Mouse (Mus musculus) embryonic facial prominence, embryonic 13.5 days (tissue): ENCODE results near the gene Zfp36. TPM values are rescaled to one million over a fixed set of nuclear protein-coding genes. Genes with fewer than 3 reads are reported as not detected.

Experiments used
- ATAC-seq: fragments of 200-750 bp; cut with Nextera tagmentation; 2 replicates; pipeline ENCODE4 v1.8.0; 2017; ENCODE audit warnings: low read depth; ENCODE audit not compliant: insufficient number of reproducible peaks, insufficient read depth, low FRiP score, low TSS enrichment
- H3K27ac ChIP-seq: fragments of 300-500 bp; sonication (generic); 2 replicates; pipeline ENCODE4 v1.5.1; 2015; ENCODE audit warnings: moderate library complexity, mild to moderate bottlenecking, inconsistent platforms
- H3K27me3 ChIP-seq: fragments of 300-500 bp; sonication (generic); 2 replicates; pipeline ENCODE4 v1.6.1; 2015; ENCODE audit warnings: mild to moderate bottlenecking, inconsistent platforms
- H3K36me3 ChIP-seq: fragments of 300-500 bp; sonication (generic); 2 replicates; pipeline ENCODE4 v1.6.1; 2015; ENCODE audit warnings: mild to moderate bottlenecking, inconsistent platforms
- H3K4me1 ChIP-seq: fragments of 300-500 bp; sonication (generic); 2 replicates; pipeline ENCODE4 v1.6.1; 2015; ENCODE audit warnings: inconsistent platforms
- H3K4me2 ChIP-seq: fragments of 300-500 bp; sonication (generic); 2 replicates; pipeline ENCODE4 v1.6.1; 2015; ENCODE audit warnings: moderate library complexity, mild to moderate bottlenecking, inconsistent platforms
- H3K4me3 ChIP-seq: fragments of 300-500 bp; sonication (generic); 2 replicates; pipeline ENCODE4 v1.5.1; 2015; ENCODE audit warnings: mild to moderate bottlenecking, inconsistent platforms
- H3K9ac ChIP-seq: fragments of 300-500 bp; sonication (generic); 2 replicates; pipeline ENCODE4 v1.6.1; 2015; ENCODE audit warnings: mild to moderate bottlenecking, inconsistent platforms
- H3K9me3 ChIP-seq: fragments of 300-500 bp; sonication (generic); 2 replicates; pipeline ENCODE4 v1.6.1; 2016; ENCODE audit warnings: inconsistent platforms
- WGBS: fragments of 180-500 bp; shearing (Covaris S2); methylation state at CpG from one replicate; pipeline ENCODE4 v1.1.7; 2015; ENCODE audit warnings: mixed read lengths; 5-methylcytosine and 5-hydroxymethylcytosine counted together
- polyA plus RNA-seq: library from polyadenylated mRNA; unstranded; fragments of >200 nt; fragmentation: Nextera tagmentation; extraction: Ambion mirVana; gene quantifications from 2 replicates; pipeline ENCODE4 v1.2.1, GENCODE M21; 2015

Zfp36 gene
- polyA plus RNA-seq, 1 experiment from 2014 or later: 11.0 TPM

- Histone ChIP-seq H3K27me3 (no peaks in the 10 kb centered on the region), H3K9me3 (no peaks in the 10 kb centered on the region), H3K4me3 (no peak overlapping the region), H3K36me3 (peaks cover 91% of the 10 kb centered on the region), H3K4me1 (peaks cover 24% of the 10 kb centered on the region), H3K4me2 (no peak overlapping the region), H3K27ac (no peak overlapping the region; the same call in 1 of the 2 replicates), H3K9ac (no peak overlapping the region)
- ATAC-seq: no peak
- 88% methylated on average over 16 of the region's 16 CpGs for WGBS
These were observed 17.5 kb downstream of the Zfp36 start for GRCm38 (mm10) chr7:28362441-28363060.

GRCm38 (mm10) chr7:28361647-28362341, 18.3 kb downstream of the Zfp36 start:
- H3K4me1 ChIP-seq: peaks cover 32% of the 10 kb centered on the region
- H3K27ac ChIP-seq: peak overlapping the region; percentile 11; the same call in 1 of the 2 replicates
- H3K36me3 ChIP-seq: peaks cover 83% of the 10 kb centered on the region
- ATAC-seq: no peak
- H3K9ac ChIP-seq: no peak overlapping the region
- 93% methylated on average over 20 of the region's 20 CpGs for WGBS
- no peaks in the 10 kb centered on the region for H3K9me3 ChIP-seq
- no peaks in the 10 kb centered on the region for H3K27me3 ChIP-seq
- no peak overlapping the region for H3K4me2 ChIP-seq
- H3K4me3 ChIP-seq: no peak overlapping the region

- Histone ChIP-seq H3K4me2 (no peak overlapping the region), H3K4me3 (no peak overlapping the region), H3K36me3 (peaks cover 70% of the 10 kb centered on the region), H3K27ac (no peak overlapping the region), H3K27me3 (no peaks in the 10 kb centered on the region), H3K9me3 (no peaks in the 10 kb centered on the region), H3K4me1 (peaks cover 35% of the 10 kb centered on the region), H3K9ac (no peak overlapping the region)
- 95% methylated on average over 6 of the region's 6 CpGs for WGBS
- no peak for ATAC-seq
These were observed 19.8 kb downstream of the Zfp36 start for GRCm38 (mm10) chr7:28360291-28360690.

- H3K9me3 ChIP-seq: no peaks in the 10 kb centered on the region
- peaks cover 70% of the 10 kb centered on the region for H3K36me3 ChIP-seq
- H3K27ac ChIP-seq: no peak overlapping the region
- no peak overlapping the region for H3K4me3 ChIP-seq
- no peaks in the 10 kb centered on the region for H3K27me3 ChIP-seq
- 90% methylated on average over 10 of the region's 10 CpGs for WGBS
- no peak overlapping the region for H3K9ac ChIP-seq
- ATAC-seq: no peak
- peaks cover 35% of the 10 kb centered on the region for H3K4me1 ChIP-seq
- H3K4me2 ChIP-seq: no peak overlapping the region
These were observed 20.2 kb downstream of the Zfp36 start for GRCm38 (mm10) chr7:28359854-28360253.

- WGBS: 50% methylated on average over 7 of the region's 7 CpGs
- Histone ChIP-seq H3K4me3 (no peak overlapping the region), H3K27ac (peak overlapping the region; percentile 85), H3K27me3 (no peaks in the 10 kb centered on the region), H3K4me2 (peak overlapping the region; percentile 5; the same call in 1 of the 2 replicates), H3K9me3 (no peaks in the 10 kb centered on the region), H3K4me1 (peaks cover 35% of the 10 kb centered on the region), H3K36me3 (peaks cover 70% of the 10 kb centered on the region), H3K9ac (0 out of 2 replicates have a peak overlapping the region, but pooled peaks have one; percentile 21)
- ATAC-seq: no peak
These were observed 21.6 kb downstream of the Zfp36 start for GRCm38 (mm10) chr7:28358431-28358830.

GRCm38 (mm10) chr7:28357984-28358383, 22.1 kb downstream of the Zfp36 start:
- H3K4me1 ChIP-seq: peaks cover 35% of the 10 kb centered on the region
- peaks cover 70% of the 10 kb centered on the region for H3K36me3 ChIP-seq

GRCm38 (mm10) chr7:28356981-28357380, 23.1 kb downstream of the Zfp36 start:
- H3K27me3 ChIP-seq: no peaks in the 10 kb centered on the region
- peaks cover 65% of the 10 kb centered on the region for H3K36me3 ChIP-seq
- H3K27ac ChIP-seq: peak overlapping the region; percentile 85
- H3K9ac ChIP-seq: peak overlapping the region; percentile 51
- H3K4me2 ChIP-seq: peak overlapping the region; percentile 14; the same call in 1 of the 2 replicates
- no peaks in the 10 kb centered on the region for H3K9me3 ChIP-seq
- ATAC-seq: 0 out of 2 replicates have a peak, but pooled peaks have one; percentile 29
- peaks cover 38% of the 10 kb centered on the region for H3K4me1 ChIP-seq
- H3K4me3 ChIP-seq: no peak overlapping the region
- WGBS: 0% methylated on average over 5 of the region's 5 CpGs

More at GRCm38 (mm10) chr7:28357984-28358383, 22.1 kb downstream of the Zfp36 start:
- WGBS: 9% methylated on average over 5 of the region's 5 CpGs
- Histone ChIP-seq H3K27me3 (no peaks in the 10 kb centered on the region), H3K9me3 (no peaks in the 10 kb centered on the region), H3K4me2 (peak overlapping the region; percentile 5; the same call in 1 of the 2 replicates), H3K9ac (peak overlapping the region; percentile 17; the same call in 1 of the 2 replicates), H3K4me3 (no peak overlapping the region), H3K27ac (peak overlapping the region; percentile 85)
- no peak for ATAC-seq

GRCm38 (mm10) chr7:28355221-28355620, 24.8 kb downstream of the Zfp36 start:
- Histone ChIP-seq H3K9me3 (no peaks in the 10 kb centered on the region), H3K27me3 (no peaks in the 10 kb centered on the region), H3K4me2 (no peak overlapping the region), H3K36me3 (peaks cover 53% of the 10 kb centered on the region), H3K4me1 (peaks cover 45% of the 10 kb centered on the region), H3K9ac (no peak overlapping the region), H3K27ac (no peak overlapping the region), H3K4me3 (no peak overlapping the region)
- no peak for ATAC-seq
- WGBS: 84% methylated on average over 3 of the region's 3 CpGs

- ATAC-seq: no peak
- H3K4me1 ChIP-seq: peaks cover 46% of the 10 kb centered on the region
- H3K9ac ChIP-seq: no peak overlapping the region
- H3K27me3 ChIP-seq: no peaks in the 10 kb centered on the region
- no peaks in the 10 kb centered on the region for H3K9me3 ChIP-seq
- H3K36me3 ChIP-seq: peaks cover 47% of the 10 kb centered on the region
- no peak overlapping the region for H3K27ac ChIP-seq
- no peak overlapping the region for H3K4me2 ChIP-seq
- no peak overlapping the region for H3K4me3 ChIP-seq
- WGBS: 95% methylated on average over 3 of the region's 3 CpGs
These were observed 25.5 kb downstream of the Zfp36 start for GRCm38 (mm10) chr7:28354596-28354995.

GRCm38 (mm10) chr7:28354113-28354581, 25.9 kb downstream of the Zfp36 start:
- peaks cover 46% of the 10 kb centered on the region for H3K4me1 ChIP-seq
- peaks cover 42% of the 10 kb centered on the region for H3K36me3 ChIP-seq
- H3K4me3 ChIP-seq: no peak overlapping the region
- no peaks in the 10 kb centered on the region for H3K9me3 ChIP-seq
- WGBS: 93% methylated on average over 3 of the region's 3 CpGs
- H3K4me2 ChIP-seq: no peak overlapping the region
- no peak overlapping the region for H3K27ac ChIP-seq
- H3K27me3 ChIP-seq: no peaks in the 10 kb centered on the region
- ATAC-seq: no peak
- no peak overlapping the region for H3K9ac ChIP-seq

GRCm38 (mm10) chr7:28353267-28353666, 26.8 kb downstream of the Zfp36 start:
- Histone ChIP-seq H3K4me2 (no peak overlapping the region), H3K4me1 (peaks cover 40% of the 10 kb centered on the region), H3K9ac (no peak overlapping the region), H3K36me3 (peaks cover 35% of the 10 kb centered on the region), H3K27ac (no peak overlapping the region), H3K9me3 (no peaks in the 10 kb centered on the region), H3K27me3 (no peaks in the 10 kb centered on the region), H3K4me3 (no peak overlapping the region)
- 90% methylated on average over 2 of the region's 2 CpGs for WGBS
- no peak for ATAC-seq
